Mouse (Mus musculus): ENCODE measurements around the gene Traf3ip2. TPM values are rescaled to one million over a fixed set of nuclear protein-coding genes. Genes with fewer than 3 reads are reported as not detected.

Traf3ip2 gene
- polyA plus RNA-seq (2014; fragmentation: Illumina TruSeq; extraction: RNeasy Lipid Tissue Mini Kit (QIAGEN cat#74804); ENCODE audit: low replicate concordance) = 20.4 TPM

DNA sequence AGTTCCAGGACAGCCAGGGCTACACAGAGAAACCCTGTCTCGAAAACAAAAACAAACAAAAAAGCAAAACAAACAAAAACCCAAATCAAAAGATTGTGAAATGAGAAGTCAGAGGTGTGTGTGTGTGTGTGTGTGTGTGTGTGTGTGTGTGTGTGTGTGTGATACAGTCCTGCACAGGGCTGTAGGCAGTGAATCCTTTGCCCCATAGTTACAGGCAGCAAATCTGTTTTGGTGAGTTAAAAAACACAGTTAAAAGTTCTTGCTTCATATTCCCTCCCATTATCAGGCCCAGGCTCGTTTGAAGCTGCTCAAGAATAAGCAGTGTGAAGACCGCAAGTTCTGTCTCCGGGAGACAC lies at the start of gene Traf3ip2:
Gene Traf3ip2, plus strand, starts transcription at position 302 of the 356 bp plus-strand sequence.

Other genes with a start within 250 kb of the Traf3ip2 start
- gene Fyn, start 244.1 kb upstream of the Traf3ip2 start, polyA plus RNA-seq (2014; fragmentation: Illumina TruSeq; extraction: RNeasy Lipid Tissue Mini Kit (QIAGEN cat#74804); ENCODE audit: low replicate concordance) = 15.6 TPM
- 39.8 TPM for gene Rev3l, start 119.2 kb downstream of the Traf3ip2 start, polyA plus RNA-seq (2014; fragmentation: Illumina TruSeq; extraction: RNeasy Lipid Tissue Mini Kit (QIAGEN cat#74804); ENCODE audit: low replicate concordance)